ENCODE assay signal across 9 mouse cellular contexts in the genomic region with DNA sequence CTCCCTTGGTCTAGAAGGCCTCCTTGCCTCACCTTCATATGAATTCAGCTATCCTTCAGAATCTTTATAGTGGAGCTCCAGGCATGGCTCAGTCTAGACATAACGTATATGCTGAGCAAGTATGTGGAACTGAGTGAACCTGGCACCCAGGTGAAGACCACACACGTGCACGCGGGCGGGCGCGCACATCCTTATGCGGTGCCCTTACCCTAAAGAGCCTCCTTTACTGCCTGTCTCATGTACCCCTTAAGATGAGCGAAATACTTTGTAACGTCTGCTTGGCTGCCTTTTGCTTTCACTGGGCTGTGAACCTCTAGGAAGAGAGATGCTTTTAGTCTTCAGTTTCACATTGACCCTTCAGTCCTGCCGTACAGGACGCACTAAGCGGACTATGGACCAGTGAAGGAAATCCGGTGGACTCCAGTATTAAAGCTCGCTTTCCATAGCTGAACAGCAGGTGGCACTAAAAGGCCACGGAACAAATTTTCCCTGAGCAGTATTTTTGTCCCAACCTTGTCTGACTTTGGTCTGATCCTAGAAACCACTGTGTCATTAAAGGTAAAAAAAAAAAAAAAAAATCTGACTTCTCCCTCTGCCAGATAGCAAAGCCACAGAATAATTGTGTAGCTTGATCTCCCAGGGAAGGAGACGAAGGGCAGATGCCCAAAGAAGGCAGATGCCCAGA. TPM values are rescaled to one million over a fixed set of nuclear protein-coding genes. Genes with fewer than 3 reads are reported as not detected.
DNase-seq lines count a peak whose midpoint lies in the region; TF ChIP-seq lines count a peak whose summit lies in the region.
"Had no signal": no experiment of that assay in that cellular context is flagged by ENCODE, and none has a peak within 500 bp of the region (broad histone marks: within the 10 kb centered on the region; RNA-seq: fewer than 3 reads in every experiment).

No protein-coding gene starts in this region.

- no peak overlapping the region for H3K4me3 ChIP-seq in MEL (ENCODE audit: control insufficient read depth in 1 of 2, insufficient read depth in 1 of 2, low read depth in 2 of 2, low read length in 2 of 2)
- H3K4me3 ChIP-seq in gastrocnemius, adult 2 months = no peak overlapping the region
- H3K4me3 ChIP-seq: erythroblast, embryonic 14.5 days had no signal

- no peak for TF ChIP-seq POLR2A in MEL (IDR thresholded peaks at IDR 0.05; ENCODE audit: control insufficient read depth in 1 of 2, insufficient read depth in 1 of 2, low read depth in 1 of 2, low read length in 2 of 2, poor library complexity in 1 of 2)

- H3K9ac ChIP-seq in MEL (ENCODE audit: control insufficient read depth, low read depth, low read length, poor library complexity, severe bottlenecking) = no peak overlapping the region

- DNase-seq in layer of hippocampus, adult 11-12 months (ENCODE audit: low spot score) = peak; percentile 65
- no peak for DNase-seq in layer of hippocampus, adult 9-10 months (ENCODE audit: low spot score)
- peak; percentile 59 for DNase-seq in MEL (ENCODE audit: low read depth, low spot score)
- peak; percentile 44 for DNase-seq in c-Kit-positive CD71-positive TER-119-positive erythroid progenitor cells, embryonic 14.5 days (ENCODE audit: low spot score)
- DNase-seq in gastrocnemius, adult 2 months = peak; percentile 67
- DNase-seq in layer of hippocampus, adult 18-20 months (ENCODE audit: low spot score in 2 of 2) = peak; percentile 37 to 80
- peak; percentile 66 for DNase-seq in lung, postnatal 25 days (ENCODE audit: low spot score)
- DNase-seq in thymus, postnatal 36 days = peak; percentile 14 to 16

- H3K27me3 ChIP-seq in MEL (ENCODE audit: control insufficient read depth in 1 of 2, insufficient read depth in 2 of 2, low read length in 2 of 2) = no peaks in the 10 kb centered on the region

- H3K27ac ChIP-seq in MEL (ENCODE audit: control insufficient read depth, low read depth, low read length) = no peak overlapping the region
- H3K27ac ChIP-seq in gastrocnemius, adult 2 months = 0 out of 2 replicates have a peak overlapping the region, but pooled peaks have one; percentile 4

- peak; percentile 38 to 75 (median 50); a peak in 5 of 6 replicates for TF ChIP-seq CTCF in MEL (IDR thresholded peaks at IDR 0.05 in 2 of 3, conservative IDR thresholded peaks at IDR 0.05 in 1 of 3; ENCODE audit: control insufficient read depth in 1 of 3, insufficient read depth in 1 of 3, low read depth in 2 of 3, low read length in 3 of 3, poor library complexity in 1 of 3, severe bottlenecking in 1 of 3)
- TF ChIP-seq CTCF in gastrocnemius, adult 2 months (IDR thresholded peaks at IDR 0.05) = peak; percentile 82

- TF ChIP-seq EP300 in MEL (IDR thresholded peaks at IDR 0.05; ENCODE audit: low read depth in 1 of 2, low read length in 2 of 2) = no peak

- peaks cover 0 to 2% of the 10 kb centered on the region in 2 experiments; a peak in 1 of 4 replicates for H3K36me3 ChIP-seq in MEL (ENCODE audit: control insufficient read depth in 1 of 2, insufficient read depth in 2 of 2, low read length in 2 of 2)

- no peaks in the 10 kb centered on the region for H3K9me3 ChIP-seq in MEL (replicated peaks; ENCODE audit: insufficient read depth, low read length)

- peak; percentile 80 for TF ChIP-seq RAD21 in MEL (IDR thresholded peaks at IDR 0.05; ENCODE audit: low read depth, low read length)

- H3K79me2 ChIP-seq in MEL (ENCODE audit: control insufficient read depth, insufficient read depth, low read length, poor library complexity) = peaks cover 5% of the 10 kb centered on the region

- peaks cover 0 to 3% of the 10 kb centered on the region in 2 experiments; a peak in 1 of 4 replicates for H3K4me1 ChIP-seq in MEL (ENCODE audit: control insufficient read depth in 1 of 2, insufficient read depth in 2 of 2, low read length in 2 of 2)

- intact Hi-C loops in gastrocnemius, adult 2 months (cut with DNase I) = loop anchor here (1.0 to 5.0 kb wide), 4 partner anchors 37 to 238 kb away; no protein-coding TSS in a partner anchor

TF ChIP-seq in MEL, 35 proteins besides CTCF, POLR2A, EP300 and RAD21:
- no peak for TF ChIP-seq UBTF (IDR thresholded peaks at IDR 0.05; ENCODE audit: borderline replicate concordance, insufficient read depth, low read depth, low read length)
- no peak for TF ChIP-seq CHD2 (IDR thresholded peaks at IDR 0.05; ENCODE audit: low read length)
- TF ChIP-seq MAX (IDR thresholded peaks at IDR 0.05; ENCODE audit: low read length) = no peak
- TF ChIP-seq MAZ (IDR thresholded peaks at IDR 0.05; ENCODE audit: low read depth, low read length) = no peak
- peak; percentile 87 for TF ChIP-seq ZNF384 (IDR thresholded peaks at IDR 0.05; ENCODE audit: low read depth, low read length)
- TF ChIP-seq KAT2A (conservative IDR thresholded peaks at IDR 0.05; ENCODE audit: low read depth, low read length) = no peak
- TF ChIP-seq SMC3 (IDR thresholded peaks at IDR 0.05; ENCODE audit: low read depth, low read length) = peak; percentile 69
- no peak for TF ChIP-seq GATA1 (IDR thresholded peaks at IDR 0.05; ENCODE audit: low read depth, low read length)
- TF ChIP-seq RCOR1 (IDR thresholded peaks at IDR 0.05; ENCODE audit: low read depth, low read length) = no peak
- no peak for TF ChIP-seq USF2 (IDR thresholded peaks at IDR 0.05; ENCODE audit: borderline replicate concordance in 1 of 2, insufficient read depth in 1 of 2, low read depth in 1 of 2, low read length in 2 of 2)
- no peak for TF ChIP-seq ETS1 (IDR thresholded peaks at IDR 0.05; ENCODE audit: low read depth, low read length)
- TF ChIP-seq ZC3H11A (IDR thresholded peaks at IDR 0.05; ENCODE audit: low read depth, low read length) = peak; percentile 59
- TF ChIP-seq TAL1 (IDR thresholded peaks at IDR 0.05; ENCODE audit: low read length) = no peak
- no peak for TF ChIP-seq HCFC1 (IDR thresholded peaks at IDR 0.05; ENCODE audit: low read depth, low read length)
- no peak for TF ChIP-seq JUND (IDR thresholded peaks at IDR 0.05; ENCODE audit: low read depth, low read length)
- no peak for TF ChIP-seq ZKSCAN1 (IDR thresholded peaks at IDR 0.05; ENCODE audit: low read depth, low read length)
- no peak for TF ChIP-seq POLR2AphosphoS5 (IDR thresholded peaks at IDR 0.05; ENCODE audit: borderline replicate concordance, low read depth, low read length)
- 0 out of 2 replicates have a peak, but pooled peaks have one; percentile 23 for TF ChIP-seq MXI1 (IDR thresholded peaks at IDR 0.05; ENCODE audit: low read depth, low read length)
- no peak for TF ChIP-seq E2F4 (IDR thresholded peaks at IDR 0.05; ENCODE audit: borderline replicate concordance, low read depth, low read length)
- TF ChIP-seq GABPA (IDR thresholded peaks at IDR 0.05; ENCODE audit: low read depth, low read length) = no peak
- TF ChIP-seq NELFE (IDR thresholded peaks at IDR 0.05; ENCODE audit: low read depth, low read length) = no peak
- 0 out of 2 replicates have a peak, but pooled peaks have one; percentile 47 for TF ChIP-seq SIN3A (IDR thresholded peaks at IDR 0.05; ENCODE audit: low read length)
- no peak for TF ChIP-seq CHD1 (IDR thresholded peaks at IDR 0.05; ENCODE audit: low read depth, low read length)
- TF ChIP-seq MYB (IDR thresholded peaks at IDR 0.05; ENCODE audit: low read depth, low read length) = no peak
- TF ChIP-seq NRF1 (IDR thresholded peaks at IDR 0.05; ENCODE audit: insufficient read depth, low read depth, low read length, poor library complexity, severe bottlenecking) = no peak
- TF ChIP-seq MEF2A (IDR thresholded peaks at IDR 0.05; ENCODE audit: extremely low read depth, insufficient replicate concordance, low read depth, low read length, poor library complexity, severe bottlenecking) = no peak
- no peak for TF ChIP-seq ELF1 (IDR thresholded peaks at IDR 0.05; ENCODE audit: low read depth, low read length)

RNA-seq across cellular contexts. Expression of a gene that starts 3.6 kb away (rescaled TPM):
- 19.2 and 20.9 TPM in 2 replicates for total RNA-seq in MEL (2012; rRNA removed)
- 10 to 100 TPM in 1 of 2 experiments, not detected in 1; 25.3 TPM for polyA plus RNA-seq in MEL (2012; ENCODE audit: insufficient read depth in 1 of 2, insufficient read length in 2 of 2, low read depth in 1 of 2, low replicate concordance in 2 of 2, missing spikeins in 1 of 2)
- total RNA-seq in gastrocnemius, adult 2 months (2021) = 10 to 100 TPM; 22.7 to 27.6 TPM
- 10 to 100 TPM; 29.5 to 32.0 TPM for total RNA-seq in layer of hippocampus, adult 18-20 months (2021)

RNA-seq across cellular contexts. Expression of a gene that starts 3.9 kb away (rescaled TPM):
- 11.6 and 11.7 TPM in 2 replicates for total RNA-seq in MEL (2012; rRNA removed)
- polyA plus RNA-seq in MEL (2012; ENCODE audit: insufficient read depth in 1 of 2, insufficient read length in 2 of 2, low read depth in 1 of 2, low replicate concordance in 2 of 2, missing spikeins in 1 of 2) = 10 to 100 TPM in 1 of 2 experiments, not detected in 1; 13.2 TPM
- under 1 TPM; 0.31 to 0.33 TPM for total RNA-seq in gastrocnemius, adult 2 months (2021)
- total RNA-seq in layer of hippocampus, adult 18-20 months (2021) = 1 to 10 TPM in 1 of 2 experiments, under 1 TPM in 1; 0.52 to 1.0 TPM

RNA-seq across cellular contexts. Expression of a gene that starts 34.3 kb away (rescaled TPM):
- total RNA-seq in MEL (2012; rRNA removed) = 1.2 and 1.5 TPM in 2 replicates
- polyA plus RNA-seq in MEL (2012; ENCODE audit: insufficient read depth in 1 of 2, insufficient read length in 2 of 2, low read depth in 1 of 2, low replicate concordance in 2 of 2, missing spikeins in 1 of 2) = 1 to 10 TPM in 1 of 2 experiments, not detected in 1; 2.2 TPM
- total RNA-seq in gastrocnemius, adult 2 months (2021) = 10 to 100 TPM; 75.0 to 87.5 TPM
- total RNA-seq in layer of hippocampus, adult 18-20 months (2021) = 10 to 100 TPM; 29.0 to 29.3 TPM
- polyA plus RNA-seq: erythroblast, embryonic 14.5 days had no signal

RNA-seq across cellular contexts. Expression of a gene that starts 48.6 kb away (rescaled TPM):
- total RNA-seq in MEL (2012; rRNA removed) = not detected in 2 replicates
- under 1 TPM in 1 of 2 experiments, not detected in 1; 0.21 TPM for polyA plus RNA-seq in MEL (2012; ENCODE audit: insufficient read depth in 1 of 2, insufficient read length in 2 of 2, low read depth in 1 of 2, low replicate concordance in 2 of 2, missing spikeins in 1 of 2)
- under 1 TPM in 1 of 2 experiments, not detected in 1; 0.67 TPM for total RNA-seq in gastrocnemius, adult 2 months (2021)
- 1 to 10 TPM; 4.5 to 7.0 TPM for total RNA-seq in layer of hippocampus, adult 18-20 months (2021)
- polyA plus RNA-seq: erythroblast, embryonic 14.5 days had no signal

Comparison
In these comparisons a context has a peak if more than half of its experiments do, and no peak if none do; other contexts are left out.
1. RNA of a gene that starts 34.3 kb away (total RNA-seq): 75.0 to 87.5 TPM in gastrocnemius, adult 2 months and 29.0 to 29.3 TPM in layer of hippocampus, adult 18-20 months; 1.2 to 1.5 TPM in MEL; every median in the first group is over 10 times any median in the second.